Mouse (Mus musculus): ENCODE measurements at regions not wholly inside any gene's neighbourhood (a gene's known extent, or its start where the extent isn't known, plus 50 kb on each side); places are given as distances from the start of the nearest gene placed in this dataset.

DNA sequence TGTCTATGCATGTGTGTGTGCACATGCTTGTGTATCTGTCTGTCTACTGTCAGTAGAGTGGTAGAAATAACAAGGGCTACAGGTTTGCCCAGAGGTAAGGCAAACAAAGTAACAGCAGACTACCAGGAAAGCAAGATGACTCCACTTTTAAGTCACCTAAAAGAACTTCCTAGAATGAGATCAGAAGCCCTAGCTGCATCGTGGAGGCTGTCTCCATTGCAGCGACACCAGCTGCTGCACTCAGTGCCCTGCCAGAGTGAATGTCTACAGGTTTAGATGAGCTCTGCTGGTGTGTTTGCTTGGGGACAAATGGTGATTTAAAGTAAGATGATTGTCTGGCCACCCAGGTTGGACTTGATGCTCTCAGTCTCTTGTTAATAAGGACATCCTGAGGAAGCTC lies 50.6 kb upstream of the Dusp10 start:
- H3K27me3 ChIP-seq (replicated peaks), result peaks cover 3% of the 10 kb centered on the region

DNA sequence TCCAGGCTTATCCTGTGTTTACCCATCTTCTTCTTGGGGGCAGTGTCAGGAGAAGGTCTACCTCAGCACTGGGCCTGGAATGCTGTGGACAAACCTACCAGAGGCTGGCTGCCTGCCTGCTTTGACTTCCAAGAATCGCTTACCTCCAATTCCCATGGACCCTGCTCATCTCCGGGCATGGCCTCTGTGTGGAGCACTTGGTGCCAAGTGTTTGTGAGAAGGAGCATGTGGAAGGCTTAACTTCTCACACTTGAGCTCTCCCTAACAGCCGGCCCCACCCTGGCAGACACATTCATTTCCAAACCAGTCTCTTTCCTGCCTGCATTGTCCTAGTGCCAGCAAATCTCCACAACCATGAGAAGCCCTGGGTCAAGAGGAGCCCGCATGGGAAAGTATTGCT lies 49.8 kb upstream of the Dusp10 start:
- Histone ChIP-seq H3K4me3 (replicated peaks) (no peak overlapping the region), H3K27me3 (replicated peaks) (peaks cover 3% of the 10 kb centered on the region), H3K36me3 (replicated peaks; ENCODE audit: low read length) (no peaks in the 10 kb centered on the region), H3K4me1 (no peaks in the 10 kb centered on the region), H3K9me3 (no peaks in the 10 kb centered on the region)
- TF ChIP-seq GATA1 (IDR thresholded peaks at IDR 0.05; ENCODE audit: borderline replicate concordance, low read length) (no peak), FLI1 (IDR thresholded peaks at IDR 0.05; ENCODE audit: low read length) (no peak)

More for the DNA sequence above, 50.6 kb upstream of the Dusp10 start:
- no peak overlapping the region for H3K4me3 ChIP-seq (replicated peaks)
- no peaks in the 10 kb centered on the region for H3K9me3 ChIP-seq
- no peaks in the 10 kb centered on the region for H3K36me3 ChIP-seq (replicated peaks; ENCODE audit: low read length)
- H3K4me1 ChIP-seq, result no peaks in the 10 kb centered on the region
- TF ChIP-seq GATA1 (IDR thresholded peaks at IDR 0.05; ENCODE audit: borderline replicate concordance, low read length), result no peak
- no peak for TF ChIP-seq FLI1 (IDR thresholded peaks at IDR 0.05; ENCODE audit: low read length)
